Mouse (Mus musculus): ENCODE data around the gene Ccdc134. TPM values are rescaled to one million over a fixed set of nuclear protein-coding genes. Genes with fewer than 3 reads are reported as not detected.
"Not testable (repeated sequence)": the region's sequence is repeated elsewhere in the genome, so short reads cannot be mapped to it uniquely, and the experiment has no call there.

The Ccdc134 gene
- 1 to 10 TPM; 5.1 to 5.5 TPM for total RNA-seq (2021)

DNA sequence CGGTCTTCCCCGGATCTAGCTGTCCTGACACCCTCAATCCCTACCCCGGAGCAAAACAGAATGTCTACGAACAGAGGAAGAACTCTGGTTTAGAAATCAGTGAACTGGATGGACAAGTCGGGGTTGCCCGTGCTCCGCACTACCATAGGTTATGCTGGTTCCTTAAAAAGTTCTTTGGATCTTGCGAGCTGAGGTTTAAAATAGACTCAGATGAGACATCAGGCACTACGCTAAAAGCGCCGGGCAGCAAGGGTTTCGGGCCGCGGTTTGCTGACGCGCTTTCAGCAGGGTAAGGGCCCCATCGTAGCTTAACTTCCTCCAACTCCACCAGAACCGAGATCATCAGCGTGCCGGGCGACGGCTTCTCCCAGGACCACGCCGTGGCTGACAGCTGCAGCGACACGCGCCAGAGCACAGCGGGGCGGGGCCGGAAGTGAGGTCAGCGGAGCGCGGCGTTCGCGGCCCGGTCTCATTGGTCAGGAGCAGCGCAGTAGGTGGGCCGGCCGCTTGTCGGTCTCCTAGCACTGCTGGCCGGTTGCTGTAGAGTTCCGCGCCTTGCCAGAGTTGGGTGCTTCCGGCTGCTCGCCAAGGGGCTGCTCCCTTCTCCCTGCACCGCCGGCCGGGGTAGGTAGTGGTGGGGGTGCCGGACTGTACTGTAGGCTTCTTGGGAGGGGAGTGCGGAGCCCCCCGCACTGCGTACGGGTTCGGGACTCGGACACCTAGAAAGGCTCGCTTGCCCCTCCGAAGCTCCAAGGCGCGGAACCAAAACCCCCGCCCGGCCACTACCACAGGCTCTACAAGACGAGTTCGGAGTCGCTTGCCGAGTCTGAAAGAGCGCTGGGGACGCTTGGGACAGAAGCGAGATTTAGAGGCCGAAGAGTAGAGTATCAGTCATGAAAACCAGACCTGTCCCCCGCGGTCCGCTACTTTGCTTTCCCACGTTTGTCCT is at the start of gene Ccdc134:
Gene Ccdc134 (plus strand): TSS at position 497 of the 949 bp plus-strand sequence.
- peak; percentile 97 for DNase-seq
- intact Hi-C loops (cut with DNase I): no loop called here

DNA sequence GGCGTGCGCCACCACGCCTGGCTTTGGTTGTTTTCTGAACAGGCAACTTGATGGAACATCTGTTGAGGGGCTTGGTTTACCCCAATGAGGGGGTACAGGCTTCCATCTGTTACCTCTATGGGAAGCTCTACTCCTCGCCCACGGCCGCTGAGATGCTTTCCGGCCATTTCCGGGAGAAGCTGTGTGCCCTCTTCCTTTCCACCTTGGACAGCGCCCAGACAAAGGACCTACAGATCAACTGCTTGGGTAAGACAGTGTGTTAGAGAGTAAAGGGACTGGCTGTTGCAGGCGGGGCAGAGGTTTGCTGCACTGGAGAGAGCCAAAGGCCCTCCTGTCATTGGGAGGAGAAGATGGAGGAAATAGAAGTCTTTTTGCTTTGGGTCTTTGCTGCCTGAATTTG is 47.8 kb upstream of the Ccdc134 start:
- peak in 1 of 2 experiments; percentile 6 for DNase-seq
- intact Hi-C loops (cut with DNase I): loop anchor here (5.0 kb wide), 1 partner anchor 157 kb away; no protein-coding TSS in a partner anchor

DNA sequence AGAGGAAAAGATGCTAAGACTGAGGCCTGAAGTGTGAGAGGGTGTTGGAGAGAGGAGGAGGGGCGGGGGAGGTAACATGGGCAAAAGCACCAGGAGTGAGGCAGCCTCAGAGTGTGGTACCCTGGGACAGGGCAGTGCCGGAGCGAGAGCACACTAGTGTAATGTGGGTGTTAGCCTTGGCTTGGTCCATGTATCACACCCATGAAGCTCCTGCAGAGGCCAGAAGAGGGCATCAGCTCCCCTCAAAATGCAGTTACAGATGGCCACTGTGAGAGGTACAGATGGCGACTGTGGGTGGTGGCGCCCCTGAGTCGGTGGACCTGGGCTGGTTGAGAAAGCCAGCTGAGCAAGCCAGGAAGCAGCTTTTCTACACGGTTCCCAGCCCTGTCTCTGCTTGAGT is 46.6 kb upstream of the Ccdc134 start:
- intact Hi-C loops (cut with DNase I): loop anchor here (5.0 kb wide), 1 partner anchor 156 kb away; no protein-coding TSS in a partner anchor
- peak; percentile 8 to 18 for DNase-seq

DNA sequence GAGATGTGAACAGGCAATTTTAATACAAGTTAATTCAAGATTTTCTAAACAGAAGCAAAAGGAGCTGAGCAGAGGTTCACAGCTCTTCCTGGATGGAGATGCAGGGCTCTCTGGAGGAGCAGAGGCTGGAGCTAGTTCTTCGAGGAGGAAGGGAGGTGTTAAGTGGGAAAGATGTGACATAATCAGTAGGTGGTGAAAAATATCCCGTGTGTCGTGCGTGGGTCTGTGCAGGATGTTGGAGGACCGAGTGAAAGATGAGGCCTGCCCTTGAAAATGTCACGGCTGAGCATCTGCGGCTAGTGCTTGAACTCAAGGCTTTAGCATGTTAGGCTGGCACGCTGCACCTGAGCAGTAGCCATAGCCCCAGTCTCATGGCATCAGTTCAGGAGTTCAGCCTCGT is 42.1 kb upstream of the Ccdc134 start:
- no peak for DNase-seq
- intact Hi-C loops (cut with DNase I): no loop called here

DNA sequence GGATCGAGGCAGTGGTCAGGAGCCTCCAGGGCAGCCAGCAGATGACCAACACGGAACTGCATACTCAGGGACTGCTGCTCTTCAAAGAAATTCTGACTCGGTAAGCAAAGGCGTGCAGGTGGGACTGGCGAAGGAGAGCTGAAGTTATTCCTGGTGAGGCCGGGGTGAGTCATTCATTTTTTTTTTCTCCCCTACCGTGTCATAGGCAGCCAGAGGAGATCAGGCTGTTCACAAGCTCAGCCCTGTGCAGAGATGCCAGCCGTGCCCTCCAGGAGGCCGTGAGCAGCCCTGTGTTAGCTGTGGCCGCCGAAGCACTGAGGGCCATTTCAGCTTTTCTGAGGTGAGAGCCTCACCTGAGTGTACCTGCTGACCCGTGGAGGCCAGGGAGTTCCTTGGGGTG is 41.6 kb upstream of the Ccdc134 start:
- intact Hi-C loops (cut with DNase I): no loop called here
- DNase-seq: no peak

DNA sequence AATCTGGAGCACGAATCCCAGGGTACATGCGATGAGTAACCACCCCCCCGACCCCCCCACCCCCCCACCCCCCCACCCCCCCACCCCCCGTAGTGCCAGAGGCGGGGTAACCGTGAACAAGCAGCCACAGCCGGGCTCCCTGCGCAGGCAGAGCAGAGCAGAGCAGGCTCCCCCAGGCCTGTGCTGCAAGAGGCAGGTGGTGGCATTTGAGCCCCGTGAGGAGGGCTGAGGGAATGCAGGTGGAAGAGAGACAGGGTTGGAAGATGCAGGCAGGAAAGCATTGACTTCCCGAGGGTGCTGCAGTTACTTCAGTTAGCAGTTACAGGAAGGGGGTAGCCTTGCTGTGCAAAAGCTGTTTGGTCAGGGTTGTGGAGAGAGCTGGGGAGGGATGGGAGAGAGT is 40.5 kb upstream of the Ccdc134 start:
- no peak for DNase-seq
- intact Hi-C loops (cut with DNase I): no loop called here

DNA sequence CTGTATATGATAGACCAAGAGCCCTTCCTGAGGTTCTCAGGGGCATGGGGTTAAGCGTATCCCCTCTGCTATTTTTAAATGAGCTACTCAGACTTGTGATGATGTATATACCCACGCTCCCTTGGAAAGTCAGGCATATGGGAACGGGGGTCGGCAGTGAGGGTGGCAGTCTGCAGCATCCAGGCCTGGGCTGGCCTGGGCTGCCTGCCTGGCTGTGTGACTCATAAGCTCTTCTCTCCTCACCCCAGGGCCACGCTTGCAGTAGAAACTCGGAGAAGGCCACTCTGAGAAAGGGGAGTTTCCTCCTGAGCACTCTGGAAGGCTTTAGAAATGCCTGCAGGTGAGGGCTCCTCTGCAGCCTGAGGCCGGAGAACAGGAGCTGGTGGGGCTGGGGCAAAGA is 36.7 kb upstream of the Ccdc134 start:
- DNase-seq: no peak
- intact Hi-C loops (cut with DNase I): no loop called here

DNA sequence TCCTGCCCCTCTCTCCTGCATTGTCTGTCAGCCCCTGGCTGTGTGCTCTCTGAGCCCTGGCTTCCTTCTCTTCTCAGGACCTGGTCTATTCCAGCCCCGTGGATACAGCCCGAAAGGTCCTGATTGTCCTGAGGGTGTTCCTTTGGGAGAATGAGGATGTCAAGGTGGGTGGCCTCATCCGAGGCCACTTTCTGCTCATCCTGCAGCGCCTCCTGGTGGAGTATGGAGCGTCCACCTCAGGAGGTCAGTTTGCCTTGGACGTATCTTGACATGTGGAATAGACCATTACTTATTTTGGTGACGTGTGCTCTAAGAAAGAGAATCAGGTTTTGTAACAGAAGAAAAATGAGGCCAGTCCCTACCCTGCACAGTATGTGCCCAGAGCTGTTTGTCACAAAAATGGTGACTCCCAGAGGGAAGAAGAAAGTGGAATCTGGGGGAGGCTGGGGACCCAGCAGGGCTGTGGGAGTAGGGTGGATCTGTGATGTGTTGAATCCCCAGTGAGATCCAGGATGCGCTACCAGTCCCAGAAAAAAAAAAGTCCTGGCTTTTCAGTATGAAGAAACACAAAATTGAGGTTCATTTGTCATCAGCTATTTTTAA is 20.7 kb upstream of the Ccdc134 start:
- DNase-seq: peak; percentile 21 to 67

DNA sequence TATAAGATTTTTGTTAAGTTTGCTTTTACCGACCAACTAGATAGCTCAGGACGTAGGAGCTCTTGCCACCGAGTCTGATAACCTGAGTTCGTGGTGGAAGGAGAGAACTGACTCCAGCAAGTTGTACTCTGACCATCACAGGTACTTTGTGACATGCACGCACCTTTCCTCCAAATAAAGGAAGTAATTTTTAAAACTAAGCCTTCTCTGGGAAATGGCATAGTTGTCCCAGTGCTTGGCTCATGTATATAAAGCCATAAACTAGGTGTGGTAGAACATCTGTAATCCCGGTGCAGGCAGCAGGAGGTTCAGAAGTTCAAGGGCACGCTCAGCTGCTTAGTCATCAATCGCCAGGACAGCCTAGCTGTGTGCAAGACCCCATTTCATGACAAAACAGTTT is 7.2 kb upstream of the Ccdc134 start:
- DNase-seq: no peak
- intact Hi-C loops (cut with DNase I): no loop called here

More for the DNA sequence above, 20.7 kb upstream of the Ccdc134 start:
- intact Hi-C loops (cut with DNase I): loop anchor here (2.0 kb wide), 1 partner anchor 42 kb away; no protein-coding TSS in a partner anchor

DNA sequence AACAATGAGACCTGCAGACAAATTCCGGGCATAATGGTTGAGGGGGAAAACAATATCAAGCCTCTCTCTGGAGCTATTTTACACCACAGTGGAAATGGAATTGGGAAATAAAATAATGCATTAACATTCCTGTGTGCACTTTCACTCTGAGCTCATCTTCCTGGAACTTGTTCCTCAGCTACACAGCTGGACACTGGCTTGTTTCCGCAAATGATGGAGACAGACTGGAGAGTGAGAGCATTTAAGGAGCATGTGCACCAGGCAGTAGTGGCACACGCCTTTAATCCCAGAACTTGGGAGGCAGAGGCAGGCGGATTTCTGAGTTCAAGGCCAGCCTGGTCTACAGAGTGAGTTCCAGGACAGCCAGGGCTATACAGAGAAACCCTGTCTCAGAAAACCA is 1.0 kb upstream of the Ccdc134 start:
- DNase-seq; intact Hi-C loops (cut with DNase I): not testable (repeated sequence)

DNA sequence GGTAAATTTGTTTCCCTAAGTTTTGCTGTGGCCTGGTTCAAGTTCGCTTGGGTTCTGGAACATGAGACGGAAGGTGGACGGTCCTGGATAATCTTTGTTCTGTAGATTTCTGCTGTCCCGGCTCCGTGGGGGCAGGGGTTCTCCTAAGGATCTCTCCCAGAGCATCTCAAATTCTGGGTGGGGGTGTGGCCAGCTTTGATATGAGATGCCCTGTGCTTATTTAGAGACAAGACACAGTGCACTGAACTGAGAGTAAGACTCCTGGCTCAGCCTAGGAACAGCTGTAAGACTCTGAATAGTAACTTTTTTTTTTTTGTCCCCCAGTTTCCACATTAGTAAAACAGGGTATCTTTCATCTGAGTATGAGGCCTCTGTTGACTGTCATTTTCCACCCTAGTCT is 676 bp downstream of the Ccdc134 start:
- no peak for DNase-seq
- intact Hi-C loops (cut with DNase I): no loop called here

DNA sequence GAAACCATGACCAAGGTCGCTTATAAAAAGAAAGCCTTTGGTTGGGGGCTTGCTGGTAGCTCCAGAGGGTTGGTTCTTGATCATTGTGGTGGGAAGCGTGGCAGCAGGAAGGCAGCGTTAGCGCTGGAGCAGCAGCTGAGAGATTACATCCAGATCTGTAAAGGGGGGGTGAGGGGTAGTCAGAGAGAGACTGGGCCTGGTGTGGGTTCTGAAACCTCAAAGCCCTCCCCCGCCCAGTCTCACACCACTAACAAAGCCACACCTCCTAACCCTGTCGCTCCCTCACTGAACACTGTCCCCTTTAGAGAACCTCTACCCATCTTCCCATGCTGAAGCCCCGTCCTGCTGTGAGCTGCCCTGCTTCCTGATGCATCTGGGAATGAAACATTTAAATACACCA is 2.9 kb downstream of the Ccdc134 start:
- intact Hi-C loops (cut with DNase I): loop anchor here (10.0 kb wide), 1 partner anchor 204 kb away; the partner anchor contains the start of genes Naga, Pheta2 and Smdt1
- DNase-seq: no peak

DNA sequence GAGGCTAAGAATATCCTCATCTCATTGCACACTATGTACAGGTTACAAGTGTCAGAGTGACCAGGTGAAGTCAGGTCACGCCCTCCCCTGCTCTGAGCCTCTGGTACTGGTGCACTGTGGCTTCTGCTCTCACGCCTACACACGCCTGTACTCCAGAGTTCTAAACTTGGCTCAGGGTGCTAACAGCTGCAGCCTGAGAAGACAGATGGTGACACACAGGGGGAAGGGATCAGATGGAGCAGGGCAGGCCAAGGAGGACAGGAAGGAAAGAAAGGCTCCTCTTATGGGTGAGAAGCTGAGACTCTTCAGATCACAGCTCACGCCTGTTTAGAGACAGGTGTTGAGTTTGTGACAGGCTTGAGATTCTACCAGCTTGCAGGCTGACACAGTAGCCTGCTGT is 7.7 kb downstream of the Ccdc134 start:
- intact Hi-C loops (cut with DNase I): loop anchor here (10.0 kb wide), 1 partner anchor 199 kb away; the partner anchor contains the start of genes Naga, Pheta2 and Smdt1
- peak; percentile 47 for DNase-seq

DNA sequence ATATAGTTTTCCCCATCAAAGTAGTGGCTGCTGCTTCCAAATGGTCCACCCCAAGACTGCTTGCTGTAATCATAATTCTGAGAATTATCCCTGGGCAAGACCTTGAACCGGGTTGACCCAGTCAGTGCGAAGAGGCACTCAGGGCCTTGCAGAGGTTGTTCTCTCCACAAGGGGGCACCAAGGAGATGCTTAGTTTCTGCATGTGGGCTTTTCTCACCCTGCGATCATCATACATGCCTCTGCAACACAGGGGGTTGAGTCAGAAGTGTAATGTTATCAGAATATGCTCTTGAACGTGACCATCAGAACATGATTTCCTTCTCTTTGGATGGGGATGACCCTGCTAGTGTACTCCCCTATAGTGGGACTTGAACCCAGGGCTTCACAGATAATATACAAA is 10.8 kb downstream of the Ccdc134 start:
- DNase-seq: peak; percentile 74 to 83
- intact Hi-C loops (cut with DNase I): loop anchor here (1.0 to 10.0 kb wide), 3 partner anchors 26 to 196 kb away; partner anchors contain the start of genes Naga, Pheta2 and Smdt1

DNA sequence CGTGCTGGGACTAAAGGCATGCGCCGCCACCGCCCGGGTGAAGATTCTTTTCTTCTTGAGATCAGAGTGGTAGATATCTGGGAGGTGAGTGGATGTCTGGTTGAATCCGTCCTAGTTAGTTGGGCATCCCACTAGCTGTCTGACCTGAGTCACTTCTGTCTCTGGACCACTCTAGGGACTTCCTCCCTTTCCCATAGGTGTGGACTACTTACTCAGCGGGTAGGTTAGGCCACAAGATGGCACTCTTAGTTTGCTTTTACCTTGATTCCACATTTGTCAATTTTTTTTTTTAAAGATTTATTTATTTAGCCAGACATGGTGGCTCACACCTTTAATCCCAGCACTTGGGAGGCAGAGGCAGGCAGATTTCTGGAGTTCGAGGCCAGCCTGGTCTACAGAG is 11.5 kb downstream of the Ccdc134 start:
- intact Hi-C loops (cut with DNase I): loop anchor here (2.0 to 10.0 kb wide), 2 partner anchors 26 to 196 kb away; partner anchors contain the start of genes Naga, Pheta2 and Smdt1
- DNase-seq: peak in 1 of 2 experiments; percentile 41

DNA sequence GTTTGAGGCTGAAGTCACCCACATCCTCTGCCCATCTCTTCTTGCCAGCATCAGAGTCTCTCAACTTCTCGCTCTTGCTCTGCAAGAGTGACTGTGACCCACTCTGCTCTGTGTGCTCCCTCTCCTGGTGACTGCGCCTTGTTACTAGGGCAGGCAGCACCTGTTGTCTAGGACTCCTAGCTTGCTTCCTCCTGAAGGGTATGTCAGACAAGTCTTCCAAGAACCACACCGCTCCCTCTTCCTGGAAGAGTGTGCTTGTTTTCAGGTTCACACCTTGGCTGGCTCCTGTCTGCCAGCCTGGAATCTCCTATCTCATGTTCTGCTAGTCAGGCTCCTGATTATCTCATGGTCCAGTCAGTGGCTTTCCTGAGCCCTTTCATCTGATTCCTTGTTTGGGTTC is 12.6 kb downstream of the Ccdc134 start:
- intact Hi-C loops (cut with DNase I): no loop called here
- DNase-seq: no peak

DNA sequence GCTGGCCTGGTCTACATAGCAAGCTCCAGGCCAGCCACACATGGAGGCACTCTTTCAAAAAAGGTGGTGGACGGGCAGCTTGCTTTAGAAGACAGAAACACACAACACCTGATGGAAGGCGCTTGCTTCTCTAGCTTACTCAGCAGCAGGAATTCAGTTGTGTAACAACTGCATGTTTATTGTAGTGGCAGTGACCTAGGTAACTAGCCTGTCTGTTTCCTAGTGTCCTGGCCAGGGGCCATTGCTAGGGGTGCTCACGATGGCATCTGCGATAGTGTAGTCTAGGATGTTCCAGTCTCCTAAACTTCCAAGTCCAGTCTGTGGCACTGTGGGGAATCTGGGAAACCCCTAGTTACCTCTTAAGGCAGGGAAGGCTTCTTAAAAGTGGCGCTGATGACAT is 16.4 kb downstream of the Ccdc134 start:
- peak in 1 of 2 experiments; percentile 45 for DNase-seq
- intact Hi-C loops (cut with DNase I): no loop called here

DNA sequence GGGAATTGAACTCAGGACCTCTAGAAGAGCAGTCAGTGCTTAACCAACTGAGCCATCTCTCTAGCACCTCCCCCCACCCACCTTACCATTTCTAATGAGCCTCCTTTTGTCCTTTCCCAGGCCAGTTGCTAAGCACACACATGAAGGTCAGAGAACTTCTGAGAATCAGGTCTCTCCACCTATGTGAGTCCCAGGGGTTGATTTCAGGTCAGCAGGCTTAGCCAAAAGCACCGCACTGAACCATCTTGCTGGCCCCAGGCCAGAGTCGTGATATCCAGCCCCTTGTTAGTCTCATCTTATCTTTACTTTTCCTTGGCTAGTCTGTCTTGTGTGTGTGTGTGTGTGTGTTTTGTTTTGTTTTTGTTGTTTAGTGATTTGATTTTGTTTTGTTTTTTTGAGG is 17.7 kb downstream of the Ccdc134 start:
- DNase-seq: no peak
- intact Hi-C loops (cut with DNase I): no loop called here

DNA sequence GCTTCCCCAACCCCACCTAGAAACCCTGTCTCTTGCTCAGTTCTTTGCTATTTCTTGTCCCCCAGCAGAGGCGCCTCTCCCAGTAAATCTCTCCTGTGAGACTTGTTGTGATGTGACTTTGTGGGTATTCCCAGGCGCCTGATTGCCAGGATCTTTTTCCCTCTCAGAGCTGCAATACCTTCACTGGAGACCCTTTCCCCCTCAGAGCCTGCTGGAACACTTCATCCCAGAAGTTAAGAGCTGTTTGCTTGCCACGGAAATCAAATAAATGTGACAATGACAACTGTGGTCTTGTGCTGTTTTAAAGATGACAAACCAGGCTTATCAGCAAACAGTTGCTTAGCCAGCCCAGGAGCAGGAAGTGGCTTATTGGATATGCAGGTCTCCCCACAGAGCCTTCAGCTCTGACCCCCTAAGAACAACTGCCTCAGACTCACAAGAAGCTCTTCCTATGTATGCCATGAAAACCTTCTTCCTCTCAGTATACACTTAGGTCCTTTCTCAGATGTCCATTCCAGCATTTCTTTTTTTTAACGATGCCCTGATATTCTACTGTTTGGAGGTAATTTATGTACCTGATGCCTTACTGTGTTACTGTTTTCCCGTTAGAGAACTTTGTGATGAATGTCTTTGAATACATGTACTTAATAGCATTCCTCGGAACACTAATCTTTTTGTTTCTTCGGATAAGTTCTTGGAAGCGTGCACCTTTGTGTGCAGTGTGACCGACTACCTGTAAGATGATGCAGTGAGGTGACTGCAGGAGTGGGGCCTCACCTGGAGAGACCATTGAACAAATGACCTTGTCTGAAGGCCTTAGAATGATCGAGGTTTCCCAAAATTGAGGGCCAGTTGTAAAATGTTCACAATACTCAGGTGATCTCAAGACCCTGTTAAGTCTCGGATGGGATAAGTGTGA is 18.4 kb downstream of the Ccdc134 start:
- intact Hi-C loops (cut with DNase I): no loop called here

More for the DNA sequence above, 18.4 kb downstream of the Ccdc134 start:
- no peak for DNase-seq

All from heart, postnatal 10 days (tissue).